Mouse (Mus musculus) embryonic fibroblast, embryonic 13.5 days (primary cell): ENCODE data around the gene R3hcc1l.

Source experiments
- CTCF ChIP-seq: IDR thresholded peaks from 2 replicates; pipeline ENCODE4 v1.5.1; 2011; ENCODE audit warnings: mild to moderate bottlenecking, control low read depth, low read length, moderate library complexity, borderline replicate concordance; ENCODE audit not compliant: insufficient read depth
- POLR2A ChIP-seq: IDR thresholded peaks from 2 replicates; pipeline ENCODE4 v1.6.1; 2011; ENCODE audit warnings: low read depth, mild to moderate bottlenecking, control low read depth, low read length, moderate library complexity

DNA sequence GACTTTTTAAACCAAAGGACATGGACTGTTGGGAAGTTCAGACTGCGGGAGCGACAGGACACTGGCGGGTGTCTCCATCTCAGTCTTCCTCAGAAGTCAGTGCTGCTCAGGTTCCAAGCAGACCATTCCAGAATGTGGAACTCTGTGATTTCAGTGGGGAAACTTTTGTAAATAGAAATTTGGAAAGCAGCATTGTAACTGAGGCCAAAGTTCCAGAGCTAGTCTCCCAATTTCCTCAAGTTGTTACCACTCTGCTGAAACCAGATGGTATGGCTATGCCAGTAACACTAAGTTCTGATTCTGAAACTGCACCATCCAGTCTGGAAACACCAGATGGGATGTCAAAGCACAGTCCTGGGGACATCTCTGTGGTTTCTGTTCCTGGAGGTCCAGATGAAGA, 44.4 kb downstream of the R3hcc1l start:
- TF ChIP-seq POLR2A (no peak), CTCF (no peak)
